Mouse (Mus musculus) limb, embryonic 14.5 days (tissue): ENCODE measurements around the gene Fam69a. TPM values are rescaled to one million over a fixed set of nuclear protein-coding genes. Genes with fewer than 3 reads are reported as not detected.
A peak's percentile ranks its signal among the peaks of the same experiment; 100 is the strongest.

Experiments used
- ATAC-seq: fragments of 200-750 bp; cut with Nextera tagmentation; 2 replicates; pipeline ENCODE4 v1.8.0; 2017; ENCODE audit warnings: low read depth, moderate number of reproducible peaks, moderate TSS enrichment; ENCODE audit not compliant: low FRiP score
- DNase-seq: peaks from one replicate; pipeline ENCODE4 v3.0.0-alpha.2; 2015; ENCODE audit warnings: low spot score
- H3K27ac ChIP-seq: fragments of 300-500 bp; sonication (generic); replicated peaks from 2 replicates; pipeline ENCODE4 v1.5.1; 2014; ENCODE audit warnings: low read depth, mild to moderate bottlenecking, low read length, moderate library complexity, mixed read lengths
- H3K27me3 ChIP-seq: fragments of 300-500 bp; sonication (generic); 2 replicates; pipeline ENCODE4 v1.6.1; 2014; ENCODE audit warnings: low read length, mixed read lengths; ENCODE audit not compliant: control insufficient read depth, insufficient read depth
- H3K36me3 ChIP-seq: fragments of 300-500 bp; sonication (generic); 2 replicates; pipeline ENCODE4 v1.6.1; 2014; ENCODE audit warnings: mild to moderate bottlenecking, low read length, moderate library complexity, mixed read lengths; ENCODE audit not compliant: control insufficient read depth, insufficient read depth
- H3K4me1 ChIP-seq: fragments of 300-500 bp; sonication (generic); 2 replicates; pipeline ENCODE4 v1.6.1; 2014; ENCODE audit warnings: antibody characterized with exemption, low read length, mixed read lengths; ENCODE audit not compliant: control insufficient read depth, insufficient read depth
- H3K4me2 ChIP-seq: fragments of 300-500 bp; sonication (generic); replicated peaks from 2 replicates; pipeline ENCODE4 v1.6.1; 2014; ENCODE audit warnings: low read depth, mild to moderate bottlenecking, low read length, moderate library complexity; ENCODE audit not compliant: severe bottlenecking
- H3K4me3 ChIP-seq: fragments of 300-500 bp; sonication (generic); replicated peaks from 2 replicates; pipeline ENCODE4 v1.5.1; 2014; ENCODE audit warnings: low read length
- H3K9ac ChIP-seq: fragments of 300-500 bp; sonication (generic); 2 replicates; pipeline ENCODE4 v1.6.1; 2014; ENCODE audit warnings: mild to moderate bottlenecking, low read depth, low read length, moderate library complexity; ENCODE audit not compliant: severe bottlenecking
- H3K9me3 ChIP-seq: fragments of 300-500 bp; sonication (generic); 2 replicates; pipeline ENCODE4 v1.6.1; 2016; ENCODE audit warnings: low read length; ENCODE audit not compliant: control insufficient read depth
- POLR2A ChIP-seq: fragments of 200-500 bp; IDR thresholded peaks from 2 replicates; pipeline ENCODE4 v1.8.0; 2012; ENCODE audit warnings: inconsistent platforms, mild to moderate bottlenecking, moderate library complexity, borderline replicate concordance; ENCODE audit not compliant: insufficient read depth, insufficient read length; ENCODE audit errors: extremely low read depth
- whole genome bisulfite sequencing: fragments of 180-500 bp; shearing (Covaris S2); extraction: QIAGEN DNeasy Blood & Tissue Kit; methylation state at CpG from one replicate; pipeline ENCODE4 v1.1.7; 2014; 5-methylcytosine and 5-hydroxymethylcytosine counted together
- polyA plus RNA-seq, 2 experiments: library from polyadenylated mRNA; depleted of rRNA in 1 of 2; stranded (reverse) in 1 of 2; unstranded in 1 of 2; fragments of >200 nt; fragmentation: Nextera tagmentation in 1 of 2; extraction: Ambion mirVana in 1 of 2; gene quantifications; 2 replicates each; pipeline versions ENCODE4 v1.2.1 to v1.2.3; 2012 to 2014

Gene Fam69a
- polyA plus RNA-seq, 2 experiments: 8.9 to 30.1 TPM

GRCm38 (mm10) chr5:108009721-108010120 is 22.8 kb upstream of the Fam69a start:
- TF ChIP-seq POLR2A: no peak
- ATAC-seq: no peak
- Histone ChIP-seq H3K4me3 (no peak overlapping the region), H3K36me3 (no peaks in the 10 kb centered on the region), H3K27me3 (no peaks in the 10 kb centered on the region), H3K9me3 (no peaks in the 10 kb centered on the region), H3K4me2 (no peak overlapping the region), H3K4me1 (no peaks in the 10 kb centered on the region), H3K27ac (no peak overlapping the region), H3K9ac (no peak overlapping the region)
- 46% methylated on average over 2 of the region's 2 CpGs for WGBS
- DNase-seq: no peak

- Histone ChIP-seq H3K4me2 (no peak overlapping the region), H3K9ac (no peak overlapping the region), H3K27ac (no peak overlapping the region), H3K27me3 (no peaks in the 10 kb centered on the region), H3K4me1 (no peaks in the 10 kb centered on the region), H3K4me3 (no peak overlapping the region), H3K36me3 (no peaks in the 10 kb centered on the region), H3K9me3 (no peaks in the 10 kb centered on the region)
- 37% methylated on average over 2 of the region's 2 CpGs for WGBS
- DNase-seq: no peak
- ATAC-seq: no peak
- TF ChIP-seq POLR2A: no peak
These were observed 18.2 kb upstream of the Fam69a start for GRCm38 (mm10) chr5:108005134-108005533.

- H3K36me3 ChIP-seq: no peaks in the 10 kb centered on the region
- H3K9me3 ChIP-seq: no peaks in the 10 kb centered on the region
- no peak for ATAC-seq
- H3K27me3 ChIP-seq: no peaks in the 10 kb centered on the region
- TF ChIP-seq POLR2A: no peak
- H3K4me1 ChIP-seq: no peaks in the 10 kb centered on the region
- H3K4me3 ChIP-seq: no peak overlapping the region
- no peak overlapping the region for H3K9ac ChIP-seq
- no peak overlapping the region for H3K4me2 ChIP-seq
- WGBS: 70% methylated on average over 5 of the region's 5 CpGs
- no peak for DNase-seq
- no peak overlapping the region for H3K27ac ChIP-seq
These were observed 15.8 kb upstream of the Fam69a start for GRCm38 (mm10) chr5:108002734-108003133.

- Histone ChIP-seq H3K36me3 (no peaks in the 10 kb centered on the region), H3K4me3 (peak overlapping the region; percentile 54), H3K9ac (peak overlapping the region; percentile 67), H3K27me3 (no peaks in the 10 kb centered on the region), H3K4me1 (no peaks in the 10 kb centered on the region), H3K4me2 (peak overlapping the region; percentile 48), H3K9me3 (no peaks in the 10 kb centered on the region), H3K27ac (peak overlapping the region; percentile 43; the same call in 1 of the 2 replicates)
- DNase-seq (peak; percentile 68), ATAC-seq (peak; percentile 71)
- WGBS: 18% methylated on average over 20 of the region's 20 CpGs
- peak; percentile 35; the same call in 1 of the 2 replicates for TF ChIP-seq POLR2A
These were observed 14.1 kb upstream of the Fam69a start for GRCm38 (mm10) chr5:108000776-108001548.

GRCm38 (mm10) chr5:107997717-107998116 is 10.8 kb upstream of the Fam69a start:
- TF ChIP-seq POLR2A: no peak
- Histone ChIP-seq H3K27ac (no peak overlapping the region), H3K9me3 (no peaks in the 10 kb centered on the region), H3K27me3 (no peaks in the 10 kb centered on the region), H3K4me3 (no peak overlapping the region), H3K4me1 (no peaks in the 10 kb centered on the region), H3K4me2 (no peak overlapping the region), H3K36me3 (no peaks in the 10 kb centered on the region), H3K9ac (no peak overlapping the region)
- WGBS: 59% methylated on average over 7 of the region's 7 CpGs
- DNase-seq: no peak
- no peak for ATAC-seq

- WGBS: 92% methylated on average over 2 of the region's 2 CpGs
- TF ChIP-seq POLR2A: no peak
- Histone ChIP-seq H3K36me3 (no peaks in the 10 kb centered on the region), H3K4me1 (no peaks in the 10 kb centered on the region), H3K27me3 (no peaks in the 10 kb centered on the region), H3K9ac (no peak overlapping the region), H3K27ac (no peak overlapping the region), H3K9me3 (no peaks in the 10 kb centered on the region), H3K4me2 (no peak overlapping the region), H3K4me3 (no peak overlapping the region)
- no peak for ATAC-seq
- no peak for DNase-seq
These were observed 9.1 kb upstream of the Fam69a start for GRCm38 (mm10) chr5:107995936-107996335.
